Mouse (Mus musculus): ENCODE measurements at regions not wholly inside any gene's neighbourhood (a gene's known extent, or its start where the extent isn't known, plus 50 kb on each side); places are given as distances from the start of the nearest gene placed in this dataset.

GRCm38 (mm10) chr13:44594645-44595044 lies 134.6 kb upstream of the Jarid2 start:
- in situ Hi-C loops (cut with MboI; ENCODE audit: low pct_unique_long_range_greater_than_20kb in 1 of 2, low sequenced_read_pairs in 2 of 2, unreplicated experiment in 1 of 2) = no loop called here

GRCm38 (mm10) chr13:44597666-44598065 lies 131.6 kb upstream of the Jarid2 start:
- in situ Hi-C loops (cut with MboI; ENCODE audit: low pct_unique_long_range_greater_than_20kb in 1 of 2, low sequenced_read_pairs in 2 of 2, unreplicated experiment in 1 of 2) = no loop called here

- in situ Hi-C loops (cut with MboI; ENCODE audit: low pct_unique_long_range_greater_than_20kb in 1 of 2, low sequenced_read_pairs in 2 of 2, unreplicated experiment in 1 of 2) = no loop called here
Observed at GRCm38 (mm10) chr13:44601024-44601423, 128.2 kb upstream of the Jarid2 start.

- in situ Hi-C loops (cut with MboI; ENCODE audit: low pct_unique_long_range_greater_than_20kb in 1 of 2, low sequenced_read_pairs in 2 of 2, unreplicated experiment in 1 of 2) = no loop called here
Observed at GRCm38 (mm10) chr13:44602658-44603057, 126.6 kb upstream of the Jarid2 start.

GRCm38 (mm10) chr13:44607316-44608285 lies 121.7 kb upstream of the Jarid2 start:
- in situ Hi-C loops (cut with MboI; ENCODE audit: low pct_unique_long_range_greater_than_20kb in 1 of 2, low sequenced_read_pairs in 2 of 2, unreplicated experiment in 1 of 2) = no loop called here

GRCm38 (mm10) chr13:44608286-44608675 lies 121.0 kb upstream of the Jarid2 start:
- in situ Hi-C loops (cut with MboI; ENCODE audit: low pct_unique_long_range_greater_than_20kb in 1 of 2, low sequenced_read_pairs in 2 of 2, unreplicated experiment in 1 of 2) = no loop called here

- in situ Hi-C loops (cut with MboI; ENCODE audit: low pct_unique_long_range_greater_than_20kb in 1 of 2, low sequenced_read_pairs in 2 of 2, unreplicated experiment in 1 of 2) = no loop called here
Observed at GRCm38 (mm10) chr13:44608681-44609335, 120.5 kb upstream of the Jarid2 start.

GRCm38 (mm10) chr13:44609606-44610005 lies 119.7 kb upstream of the Jarid2 start:
- in situ Hi-C loops (cut with MboI; ENCODE audit: low pct_unique_long_range_greater_than_20kb in 1 of 2, low sequenced_read_pairs in 2 of 2, unreplicated experiment in 1 of 2) = no loop called here

GRCm38 (mm10) chr13:44615696-44616095 lies 113.6 kb upstream of the Jarid2 start:
- in situ Hi-C loops (cut with MboI; ENCODE audit: low pct_unique_long_range_greater_than_20kb in 1 of 2, low sequenced_read_pairs in 2 of 2, unreplicated experiment in 1 of 2) = no loop called here

GRCm38 (mm10) chr13:44618368-44618767 lies 110.9 kb upstream of the Jarid2 start:
- in situ Hi-C loops (cut with MboI; ENCODE audit: low pct_unique_long_range_greater_than_20kb in 1 of 2, low sequenced_read_pairs in 2 of 2, unreplicated experiment in 1 of 2) = no loop called here

- in situ Hi-C loops (cut with MboI; ENCODE audit: low pct_unique_long_range_greater_than_20kb in 1 of 2, low sequenced_read_pairs in 2 of 2, unreplicated experiment in 1 of 2) = no loop called here
Observed at GRCm38 (mm10) chr13:44622661-44623355, 106.5 kb upstream of the Jarid2 start.

- in situ Hi-C loops (cut with MboI; ENCODE audit: low pct_unique_long_range_greater_than_20kb in 1 of 2, low sequenced_read_pairs in 2 of 2, unreplicated experiment in 1 of 2) = no loop called here
Observed at GRCm38 (mm10) chr13:44624716-44625115, 104.6 kb upstream of the Jarid2 start.

GRCm38 (mm10) chr13:44625792-44626191 lies 103.5 kb upstream of the Jarid2 start:
- in situ Hi-C loops (cut with MboI; ENCODE audit: low pct_unique_long_range_greater_than_20kb in 1 of 2, low sequenced_read_pairs in 2 of 2, unreplicated experiment in 1 of 2) = no loop called here

- in situ Hi-C loops (cut with MboI; ENCODE audit: low pct_unique_long_range_greater_than_20kb in 1 of 2, low sequenced_read_pairs in 2 of 2, unreplicated experiment in 1 of 2) = no loop called here
Observed at GRCm38 (mm10) chr13:44626806-44627205, 102.5 kb upstream of the Jarid2 start.

GRCm38 (mm10) chr13:44630061-44630460 lies 99.2 kb upstream of the Jarid2 start:
- in situ Hi-C loops (cut with MboI; ENCODE audit: low pct_unique_long_range_greater_than_20kb in 1 of 2, low sequenced_read_pairs in 2 of 2, unreplicated experiment in 1 of 2) = no loop called here

- in situ Hi-C loops (cut with MboI; ENCODE audit: low pct_unique_long_range_greater_than_20kb in 1 of 2, low sequenced_read_pairs in 2 of 2, unreplicated experiment in 1 of 2) = no loop called here
Observed at GRCm38 (mm10) chr13:44634616-44635015, 94.7 kb upstream of the Jarid2 start.

GRCm38 (mm10) chr13:44635221-44636007 lies 93.9 kb upstream of the Jarid2 start:
- in situ Hi-C loops (cut with MboI; ENCODE audit: low pct_unique_long_range_greater_than_20kb in 1 of 2, low sequenced_read_pairs in 2 of 2, unreplicated experiment in 1 of 2) = no loop called here

- in situ Hi-C loops (cut with MboI; ENCODE audit: low pct_unique_long_range_greater_than_20kb in 1 of 2, low sequenced_read_pairs in 2 of 2, unreplicated experiment in 1 of 2) = no loop called here
Observed at GRCm38 (mm10) chr13:44636008-44636335, 93.3 kb upstream of the Jarid2 start.

- in situ Hi-C loops (cut with MboI; ENCODE audit: low pct_unique_long_range_greater_than_20kb in 1 of 2, low sequenced_read_pairs in 2 of 2, unreplicated experiment in 1 of 2) = no loop called here
Observed at GRCm38 (mm10) chr13:44642361-44642760, 86.9 kb upstream of the Jarid2 start.
